Mouse (Mus musculus) yolk sac, embryonic 10.5 days (tissue): ENCODE results near the gene Omg.

Experiments
- DNase-seq: peaks from one replicate; pipeline ENCODE4 v3.0.0-alpha.2; 2017; ENCODE audit warnings: low spot score

The Omg gene

DNA sequence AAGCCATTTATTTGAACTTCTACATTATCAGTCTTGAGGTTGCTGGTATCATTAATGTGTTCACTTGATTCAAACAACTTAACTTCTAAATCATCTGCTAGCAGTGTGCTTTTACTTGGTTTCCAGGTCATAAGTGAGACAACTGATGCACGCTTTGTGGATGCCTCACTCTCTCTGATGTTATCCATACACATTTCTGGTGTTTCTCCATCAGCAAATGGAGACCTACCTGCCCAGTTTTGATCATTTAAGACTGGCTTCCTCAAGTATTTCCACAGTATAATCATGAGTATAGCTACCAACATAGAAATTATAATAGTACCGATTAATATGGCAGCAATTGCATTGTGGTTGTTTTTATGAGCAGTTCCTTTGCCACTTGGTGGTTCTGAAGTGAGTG lies 11.9 kb upstream of the Omg start:
- DNase-seq, result no peak

DNA sequence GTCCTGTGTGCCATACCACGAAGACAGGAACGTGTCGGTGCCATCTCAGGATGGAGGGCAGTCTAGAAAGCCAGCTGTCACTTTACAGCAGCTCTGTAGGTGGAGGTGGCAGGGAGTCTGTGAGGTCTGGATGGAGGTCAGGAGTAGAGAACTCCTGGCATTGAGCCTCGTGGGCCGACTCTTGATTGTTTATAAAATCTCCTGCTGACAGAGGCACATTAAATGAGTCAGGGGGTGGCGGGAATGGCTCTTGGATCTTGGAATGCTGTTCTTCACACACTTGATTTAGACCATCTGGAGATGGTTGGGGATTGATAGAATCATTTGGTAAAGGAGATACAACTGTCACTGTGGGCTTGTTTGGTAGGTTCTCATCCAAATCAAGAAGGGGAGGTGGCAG lies 11.4 kb upstream of the Omg start:
- DNase-seq, result no peak

DNA sequence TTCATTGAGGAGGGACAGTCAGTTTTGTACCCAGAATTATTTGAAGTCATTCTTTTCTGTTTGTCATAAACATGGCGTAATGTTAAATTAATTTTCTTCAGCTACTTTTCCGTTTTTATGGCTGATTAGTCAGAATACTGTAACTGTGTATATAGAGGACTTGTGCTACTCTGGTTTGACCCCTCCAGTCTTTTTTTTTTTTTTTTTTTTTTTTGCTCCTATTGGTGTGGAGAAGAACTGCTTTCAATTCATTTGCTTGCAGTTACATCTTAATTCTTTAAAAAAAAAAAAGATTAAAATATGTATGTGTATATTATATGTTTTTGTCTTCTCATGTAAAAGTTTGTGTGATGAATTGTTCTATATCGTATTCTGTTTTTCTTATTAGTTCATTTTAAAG lies 8.1 kb upstream of the Omg start:
- no peak for DNase-seq

DNA sequence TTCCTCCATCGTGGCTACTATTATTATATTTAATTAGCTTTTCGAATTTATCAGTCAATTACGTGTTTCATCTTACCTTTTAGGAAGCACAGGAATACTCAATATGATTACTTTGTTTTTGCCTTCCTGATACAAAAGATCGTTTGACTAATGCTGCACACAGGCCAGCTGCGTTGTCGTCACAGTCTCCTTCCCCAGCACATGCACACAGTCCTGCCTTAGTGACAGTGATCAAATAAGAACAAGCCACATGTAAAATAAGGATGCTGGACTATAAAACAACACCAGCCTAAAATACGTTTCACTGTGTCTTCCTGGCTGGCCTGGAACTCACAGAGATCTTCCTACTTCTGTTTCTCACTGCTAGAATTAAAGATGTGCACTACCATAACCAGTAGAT lies 622 bp upstream of the Omg start:
- DNase-seq, result no peak

DNA sequence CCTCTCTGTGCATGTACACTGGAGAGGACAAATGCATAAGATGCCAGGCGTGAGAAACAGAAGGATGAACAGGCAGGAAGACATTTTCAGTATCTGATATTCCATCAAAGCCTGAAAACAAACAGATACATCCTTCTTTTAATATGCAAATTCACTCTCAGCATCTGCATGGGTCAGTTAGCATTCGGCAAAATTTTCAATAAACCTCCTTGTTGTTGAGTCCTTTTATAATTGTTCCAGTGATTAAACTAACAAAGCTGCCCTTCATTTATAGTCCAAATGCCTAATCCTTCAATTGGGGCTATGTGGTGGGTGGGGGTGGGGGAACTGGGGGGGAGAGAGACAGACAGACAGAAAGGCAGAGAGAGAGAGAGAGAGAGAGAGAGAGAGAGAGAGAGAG lies 967 bp downstream of the Omg start:
- no peak for DNase-seq

DNA sequence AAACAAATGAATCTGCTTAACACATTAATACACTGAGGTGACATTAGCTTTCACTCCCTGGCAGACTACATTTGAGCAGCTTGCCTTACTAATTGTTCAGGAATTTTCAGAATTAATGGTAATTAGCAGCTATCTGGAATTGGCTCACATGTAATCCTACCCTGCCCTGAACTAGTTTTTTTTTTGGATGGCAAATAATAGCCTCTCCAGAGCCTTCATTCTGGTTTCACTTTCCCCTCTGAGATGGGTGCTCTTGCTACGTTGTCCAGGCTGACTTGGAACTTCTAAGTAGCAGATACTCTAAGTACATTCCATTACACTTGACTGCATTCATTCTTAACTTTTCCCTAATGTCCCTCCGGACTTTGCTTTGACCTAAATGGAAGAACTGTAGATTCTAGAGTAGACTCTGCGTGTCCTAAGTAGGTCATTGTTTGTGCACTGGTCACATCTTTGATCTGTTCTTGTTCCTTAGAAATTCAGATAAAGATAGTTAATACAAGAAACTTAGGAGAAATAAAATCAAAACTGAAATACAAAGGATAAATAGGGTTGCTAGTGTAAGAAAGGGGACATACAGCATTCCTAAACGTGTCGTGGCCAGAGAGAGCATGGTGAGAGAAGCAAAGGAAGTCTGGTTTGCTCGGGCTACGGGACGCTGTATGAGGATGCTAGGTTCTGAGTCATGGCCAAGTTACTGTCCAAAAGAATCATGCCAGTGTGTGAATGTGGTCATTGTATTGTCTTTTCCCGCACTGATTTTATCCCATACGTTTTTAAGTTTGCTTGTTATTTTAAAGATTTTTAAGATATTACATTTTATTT lies 8.7 kb downstream of the Omg start:
- DNase-seq, result no peak

DNA sequence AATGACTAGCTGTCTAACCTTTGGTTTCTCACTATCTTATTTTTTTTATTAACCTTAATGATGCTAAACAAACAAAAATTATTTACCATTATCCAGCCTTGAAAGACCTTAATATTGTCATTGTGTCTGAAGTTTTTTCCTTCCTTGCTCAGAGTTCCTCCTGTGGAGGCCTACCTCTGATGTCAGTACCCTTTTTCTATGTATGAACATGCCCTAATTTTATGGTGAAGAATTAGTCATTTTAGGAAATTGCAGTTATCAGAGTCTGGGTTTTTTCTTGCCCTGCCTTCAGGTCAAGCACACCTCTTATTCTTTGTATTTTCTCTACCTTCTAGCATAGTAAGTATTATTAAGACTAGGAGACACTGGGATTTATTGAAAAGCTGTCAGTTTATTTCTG lies 19.2 kb downstream of the Omg start:
- no peak for DNase-seq

DNA sequence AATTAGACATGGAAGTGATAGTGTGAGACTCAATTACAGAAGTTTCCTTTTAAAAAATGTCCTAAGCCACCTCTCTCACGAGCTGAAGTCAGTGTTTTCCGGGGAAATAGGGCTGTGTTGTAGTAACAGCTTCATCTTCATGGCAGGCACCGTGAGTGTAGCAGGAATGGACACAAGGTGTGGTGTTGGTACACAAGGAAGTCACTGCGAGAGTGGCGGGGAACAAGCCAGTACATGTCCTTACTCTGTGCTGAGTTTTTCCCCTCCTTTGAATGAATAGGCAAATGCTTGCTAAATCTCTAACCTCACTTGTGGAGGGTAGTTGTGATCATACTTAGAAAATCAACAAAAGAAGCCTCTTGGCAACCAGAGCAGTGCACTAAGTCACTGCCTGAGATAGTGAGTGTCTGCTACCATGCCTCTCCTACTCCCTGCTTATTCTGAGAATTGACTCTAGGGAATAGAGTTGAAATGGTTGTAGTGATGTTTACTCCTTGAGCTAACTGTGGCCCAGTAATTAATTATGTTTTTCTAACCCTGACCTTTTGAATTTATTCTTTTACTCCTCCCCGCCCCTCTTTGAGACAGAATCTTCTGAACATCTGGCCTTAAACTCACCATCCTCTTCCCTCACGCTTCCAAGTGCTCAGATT lies 19.9 kb downstream of the Omg start:
- DNase-seq, result no peak

DNA sequence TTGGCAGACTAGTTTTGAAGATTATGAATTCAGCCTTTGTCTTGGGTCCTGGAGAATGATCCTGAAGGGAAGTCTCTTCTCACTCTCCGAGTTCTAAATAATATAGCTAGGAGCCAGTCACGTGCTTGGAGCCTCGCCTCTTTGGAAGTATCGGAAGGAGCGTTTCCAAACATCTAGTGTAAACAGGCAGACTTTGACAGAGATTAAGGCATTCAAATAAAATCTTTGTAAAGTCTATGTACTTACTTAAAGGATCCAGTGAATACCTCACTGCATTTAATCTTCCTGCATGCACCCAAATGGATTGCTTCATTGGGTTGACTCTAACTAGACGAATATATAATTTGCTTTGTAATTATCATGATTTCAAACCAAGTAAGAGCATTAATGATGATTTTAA lies 20.5 kb downstream of the Omg start:
- no peak for DNase-seq

DNA sequence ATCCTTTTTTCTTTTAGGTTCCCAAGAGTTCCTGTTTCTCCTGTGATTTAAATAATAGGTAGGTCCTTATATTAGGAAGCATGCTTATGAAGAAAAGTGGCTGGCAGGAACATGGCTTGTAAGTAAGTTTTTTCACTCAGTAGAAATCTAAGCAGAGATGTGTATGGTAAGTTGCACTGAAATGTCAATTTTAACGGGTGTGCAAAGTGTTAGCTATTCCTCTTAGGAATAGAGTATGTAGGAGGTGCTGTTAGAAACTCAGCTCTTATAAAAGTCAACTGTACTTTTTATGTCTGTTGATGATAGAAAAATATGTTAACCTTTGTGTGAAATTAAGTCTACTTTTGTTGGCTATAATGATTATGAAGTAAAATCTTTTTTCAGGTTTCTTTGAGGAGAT lies 35.8 kb downstream of the Omg start:
- DNase-seq, result no peak

DNA sequence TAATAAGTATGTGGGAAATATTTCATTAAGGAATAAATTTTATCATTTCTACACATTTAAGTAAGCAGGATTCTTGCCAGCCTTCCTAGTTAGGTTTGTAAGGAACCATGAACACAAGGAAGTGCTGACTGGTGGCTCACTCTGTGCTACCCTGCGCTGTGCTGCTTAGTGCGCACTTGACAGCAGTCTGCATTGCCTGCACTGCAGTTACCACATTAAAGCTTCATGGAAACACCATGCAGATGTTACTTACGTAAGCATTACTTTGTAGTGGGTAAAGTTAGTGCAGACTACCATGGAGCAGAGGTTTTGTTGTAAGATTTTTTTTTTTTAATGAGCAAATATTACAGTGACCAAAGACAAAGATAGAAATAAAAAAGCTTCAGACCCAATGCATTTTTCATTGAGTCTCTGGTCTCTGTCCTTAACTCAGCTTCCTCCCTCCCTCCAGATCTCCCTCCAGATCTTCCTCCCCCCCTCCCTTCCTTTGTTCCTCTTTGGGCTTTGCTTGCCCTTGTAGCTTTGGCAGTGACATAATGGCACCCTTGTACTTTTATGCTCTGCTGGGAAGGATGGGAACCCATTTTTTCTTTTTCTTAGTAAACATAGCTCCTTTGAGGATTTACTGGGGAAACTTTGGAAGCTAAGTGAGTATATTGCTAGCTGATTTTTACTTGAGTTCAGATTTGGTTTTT lies 43.0 kb downstream of the Omg start:
- no peak for DNase-seq

DNA sequence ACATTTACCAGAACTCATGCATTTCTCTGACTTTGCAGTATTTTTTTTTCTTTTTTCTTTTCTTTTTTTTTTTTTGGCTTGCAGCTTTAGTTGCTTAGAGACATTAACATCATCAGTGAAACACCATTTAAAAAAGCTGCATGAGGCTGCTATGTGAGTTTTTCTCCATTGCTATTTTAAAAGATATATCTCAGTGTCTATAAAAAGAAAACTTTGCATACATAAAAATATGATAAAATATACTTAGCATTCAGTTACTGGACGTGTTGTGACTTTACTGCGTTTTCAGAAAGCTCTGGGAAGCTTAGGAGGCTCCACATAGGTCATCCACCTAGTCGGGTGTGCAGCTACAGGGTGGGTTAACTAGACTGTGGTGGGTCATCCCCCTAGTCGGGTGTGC lies 44.0 kb downstream of the Omg start:
- no peak for DNase-seq

DNA sequence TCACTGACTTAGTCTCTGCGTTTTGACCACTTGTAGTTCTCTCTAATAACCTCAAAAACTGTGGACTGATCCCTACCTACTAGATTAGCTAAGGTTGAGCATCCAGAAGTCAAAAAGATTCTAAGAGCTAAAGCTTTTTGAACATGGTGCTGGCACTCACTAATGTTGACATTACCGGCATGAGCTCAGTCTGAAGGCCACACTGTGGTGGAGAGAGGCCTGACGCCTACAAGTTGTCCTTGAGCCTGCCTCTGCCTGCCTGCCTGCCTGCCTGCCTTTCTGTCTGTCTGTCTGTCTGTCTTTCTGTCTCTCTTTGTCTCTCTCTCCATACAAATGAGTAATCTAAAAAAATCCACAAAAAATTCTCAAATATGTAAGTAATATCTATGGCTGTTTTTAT lies 46.0 kb downstream of the Omg start:
- DNase-seq, result no peak

DNA sequence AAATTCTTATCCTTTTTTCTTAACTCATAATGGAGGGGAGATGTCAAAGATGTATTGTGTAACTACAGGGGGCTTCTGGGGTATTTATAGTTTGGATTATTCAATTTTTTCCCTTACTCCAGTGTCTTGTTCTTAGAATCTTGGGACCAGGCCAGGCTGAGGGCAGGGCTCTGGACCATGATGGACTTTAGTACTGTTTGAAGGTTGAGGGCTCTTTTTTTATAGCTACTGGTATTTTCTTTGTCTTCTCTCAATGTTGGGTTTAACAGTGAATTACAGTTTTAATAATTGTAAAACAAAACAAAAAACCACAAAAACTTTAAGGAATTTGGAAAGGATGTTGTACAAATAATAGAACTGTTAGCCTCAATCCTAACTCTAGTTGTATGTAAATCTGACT lies 50.9 kb downstream of the Omg start:
- DNase-seq, result no peak
